Mouse (Mus musculus) ES-Bruce4 (cell line): ENCODE results near the gene Itgb4.

ENCODE experiments used
- CTCF ChIP-seq: IDR thresholded peaks from one replicate; pipeline ENCODE4 v1.8.1; 2011; ENCODE audit warnings: low read depth, low read length
- EP300 ChIP-seq: IDR thresholded peaks from 2 replicates; pipeline ENCODE4 v1.6.1; 2011; ENCODE audit warnings: low read depth, low read length; ENCODE audit not compliant: insufficient read depth
- POLR2A ChIP-seq: IDR thresholded peaks from one replicate; pipeline ENCODE4 v1.8.1; 2011; ENCODE audit warnings: low read length; ENCODE audit not compliant: insufficient read depth

GRCm38 (mm10) chr11:115968731-115969405 lies 5.6 kb upstream of the Itgb4 start:
- TF ChIP-seq POLR2A (no peak), CTCF (no peak), EP300 (no peak)
